Mouse (Mus musculus) intestine, postnatal 0 days (tissue): ENCODE data around the gene Gm20662. TPM values are rescaled to one million over a fixed set of nuclear protein-coding genes. Genes with fewer than 3 reads are reported as not detected.

Source experiments
- ATAC-seq: fragments of 200-750 bp; cut with Nextera tagmentation; 2 replicates; pipeline ENCODE4 v1.8.0; 2017; ENCODE audit warnings: mild to moderate bottlenecking, moderate TSS enrichment, moderate library complexity
- H3K27ac ChIP-seq: fragments of 300-500 bp; sonication (generic); 2 replicates; pipeline ENCODE4 v1.5.1; 2014; ENCODE audit warnings: mild to moderate bottlenecking, low read depth, low read length, moderate library complexity
- H3K27me3 ChIP-seq: fragments of 300-500 bp; sonication (generic); replicated peaks from 2 replicates; pipeline ENCODE4 v1.6.1; 2014; ENCODE audit warnings: low read length, mixed read lengths; ENCODE audit not compliant: control insufficient read depth, insufficient read depth
- H3K36me3 ChIP-seq: fragments of 300-500 bp; sonication (generic); 2 replicates; pipeline ENCODE4 v1.6.1; 2014; ENCODE audit warnings: mild to moderate bottlenecking, moderate library complexity; ENCODE audit not compliant: control insufficient read depth, insufficient read depth
- H3K4me1 ChIP-seq: fragments of 300-500 bp; sonication (generic); replicated peaks from 2 replicates; pipeline ENCODE4 v1.6.1; 2014; ENCODE audit warnings: antibody characterized with exemption, low read length, mixed read lengths; ENCODE audit not compliant: control insufficient read depth, insufficient read depth
- H3K4me2 ChIP-seq: fragments of 300-500 bp; sonication (generic); replicated peaks from 2 replicates; pipeline ENCODE4 v1.6.1; 2014; ENCODE audit warnings: low read depth, mild to moderate bottlenecking, moderate library complexity
- H3K4me3 ChIP-seq: fragments of 300-500 bp; sonication (generic); 2 replicates; pipeline ENCODE4 v1.5.1; 2014; ENCODE audit warnings: low read depth, low read length
- H3K9ac ChIP-seq: fragments of 300-500 bp; sonication (generic); 2 replicates; pipeline ENCODE4 v1.6.1; 2014; ENCODE audit warnings: mild to moderate bottlenecking, low read depth, low read length
- H3K9me3 ChIP-seq: fragments of 300-500 bp; sonication (generic); 2 replicates; pipeline ENCODE4 v1.6.1; 2016; ENCODE audit warnings: mixed run types; ENCODE audit not compliant: control insufficient read depth
- CTCF ChIP-seq: sonication (generic); IDR thresholded peaks from 2 replicates; pipeline ENCODE4 v1.5.1; 2016; ENCODE audit warnings: low read depth, mild to moderate bottlenecking, control low read depth, antibody characterized with exemption, moderate library complexity
- WGBS: fragments of 180-500 bp; shearing (Covaris S2); extraction: QIAGEN DNeasy Blood & Tissue Kit; methylation state at CpG from one replicate; pipeline ENCODE4 v1.1.7; 2014; 5-methylcytosine and 5-hydroxymethylcytosine counted together
- polyA plus RNA-seq: library from polyadenylated mRNA; unstranded; fragments of >200 nt; fragmentation: Nextera tagmentation; extraction: Ambion mirVana; gene quantifications from 2 replicates; pipeline ENCODE4 v1.2.1, GENCODE M21; 2015

The Gm20662 gene
- polyA plus RNA-seq, 1 experiment from 2014 or later, result not detected

GRCm38 (mm10) chr9:108049016-108049455, 52.9 kb downstream of the Gm20662 start, which contains the start of gene Gmppb:
Gene Gmppb, plus strand, starts transcription at chr9:108049242.
- Histone ChIP-seq H3K4me3 (peak within 1 kb of the TSS; percentile 56), H3K27me3 (no peaks in the 10 kb centered on the region), H3K4me1 (peaks cover 15% of the 10 kb centered on the region; the same call in 1 of the 2 replicates), H3K4me2 (peak within 1 kb of the TSS; percentile 71), H3K36me3 (peaks cover 48% of the 10 kb centered on the region), H3K9ac (peak within 1 kb of the TSS; percentile 53), H3K9me3 (no peaks in the 10 kb centered on the region), H3K27ac (peak within 1 kb of the TSS; percentile 95)
- peak; percentile 86 for ATAC-seq
- WGBS, result under 1% methylated on average over 39 of the region's 39 CpGs
- no peak for TF ChIP-seq CTCF

DNA sequence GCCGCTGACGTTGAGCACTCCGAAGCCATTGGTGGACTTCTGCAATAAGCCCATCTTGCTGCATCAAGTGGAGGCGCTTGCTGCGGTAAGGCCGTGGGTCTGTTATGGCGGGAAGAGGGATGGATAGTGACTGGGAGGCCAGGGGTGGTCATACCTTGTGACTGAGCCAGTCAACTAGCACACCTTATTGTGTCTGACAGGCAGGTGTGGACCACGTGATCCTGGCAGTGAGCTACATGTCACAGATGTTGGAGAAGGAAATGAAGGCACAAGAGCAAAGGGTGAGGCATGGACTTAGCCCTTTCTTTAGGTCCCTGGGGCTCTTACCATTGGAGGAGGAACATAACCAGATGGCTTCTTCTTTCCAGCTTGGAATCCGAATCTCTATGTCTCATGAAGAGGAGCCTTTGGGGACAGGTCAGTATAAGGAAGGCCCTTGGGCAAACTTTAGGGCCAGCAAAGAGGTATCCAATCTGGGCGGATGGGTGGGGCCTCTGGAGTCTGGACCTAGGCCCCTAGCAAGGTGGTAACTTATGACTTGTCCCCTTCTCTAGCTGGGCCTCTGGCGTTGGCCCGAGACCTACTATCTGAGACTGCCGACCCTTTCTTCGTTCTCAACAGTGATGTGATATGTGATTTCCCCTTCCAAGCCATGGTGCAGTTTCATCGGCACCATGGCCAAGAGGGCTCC, 53.6 kb downstream of the Gm20662 start:
- no peak for TF ChIP-seq CTCF
- peak overlapping the region; percentile 95 for H3K27ac ChIP-seq
- H3K27me3 ChIP-seq, result no peaks in the 10 kb centered on the region
- peak overlapping the region; percentile 71 for H3K4me2 ChIP-seq
- WGBS, result 30% methylated on average over 15 of the region's 15 CpGs
- peak overlapping the region; percentile 56 for H3K4me3 ChIP-seq
- H3K4me1 ChIP-seq, result peaks cover 15% of the 10 kb centered on the region; the same call in 1 of the 2 replicates
- ATAC-seq, result peak; percentile 83
- H3K9me3 ChIP-seq, result no peaks in the 10 kb centered on the region
- H3K36me3 ChIP-seq, result peaks cover 50% of the 10 kb centered on the region
- H3K9ac ChIP-seq, result peak overlapping the region; percentile 53

GRCm38 (mm10) chr9:108051184-108051930, 55.2 kb downstream of the Gm20662 start:
- peak overlapping the region; percentile 95; the same call in 1 of the 2 replicates for H3K27ac ChIP-seq
- H3K4me3 ChIP-seq, result no peak overlapping the region
- WGBS, result 90% methylated on average over 15 of the region's 15 CpGs
- no peak overlapping the region for H3K9ac ChIP-seq
- H3K4me2 ChIP-seq, result peak overlapping the region; percentile 14; the same call in 1 of the 2 replicates
- peaks cover 15% of the 10 kb centered on the region; the same call in 1 of the 2 replicates for H3K4me1 ChIP-seq
- no peaks in the 10 kb centered on the region for H3K27me3 ChIP-seq
- no peaks in the 10 kb centered on the region for H3K9me3 ChIP-seq
- ATAC-seq, result no peak
- peaks cover 49% of the 10 kb centered on the region for H3K36me3 ChIP-seq
- no peak for TF ChIP-seq CTCF

DNA sequence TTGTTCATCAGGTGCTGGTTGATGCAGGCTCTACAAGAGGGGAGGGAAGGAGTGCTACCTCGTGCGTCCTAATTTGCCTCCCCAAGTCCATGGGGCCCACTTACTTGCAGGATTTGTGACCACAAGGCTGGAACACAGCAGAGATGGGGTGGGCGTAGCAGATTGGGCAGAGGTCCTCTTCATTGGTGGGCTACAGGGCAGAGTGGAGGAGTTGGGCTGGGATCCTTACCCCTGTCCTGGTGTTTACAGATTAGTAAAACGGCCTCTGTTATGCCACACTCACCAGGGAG, 55.7 kb downstream of the Gm20662 start:
- H3K36me3 ChIP-seq, result peaks cover 49% of the 10 kb centered on the region
- no peak for ATAC-seq
- H3K4me3 ChIP-seq, result no peak overlapping the region
- H3K9me3 ChIP-seq, result no peaks in the 10 kb centered on the region
- H3K4me1 ChIP-seq, result peaks cover 15% of the 10 kb centered on the region; the same call in 1 of the 2 replicates
- no peak for TF ChIP-seq CTCF
- 65% methylated on average over 4 of the region's 4 CpGs for WGBS
- H3K27ac ChIP-seq, result peak overlapping the region; percentile 15; the same call in 1 of the 2 replicates
- 0 out of 2 replicates have a peak overlapping the region, but pooled peaks have one; percentile 14 for H3K4me2 ChIP-seq
- H3K9ac ChIP-seq, result no peak overlapping the region
- H3K27me3 ChIP-seq, result no peaks in the 10 kb centered on the region

GRCm38 (mm10) chr9:108052411-108052810, 56.3 kb downstream of the Gm20662 start:
- Histone ChIP-seq H3K9me3 (no peaks in the 10 kb centered on the region), H3K27me3 (no peaks in the 10 kb centered on the region), H3K9ac (no peak overlapping the region), H3K4me1 (peaks cover 14% of the 10 kb centered on the region; the same call in 1 of the 2 replicates), H3K36me3 (peaks cover 49% of the 10 kb centered on the region), H3K27ac (0 out of 2 replicates have a peak overlapping the region, but pooled peaks have one; percentile 15), H3K4me2 (peak overlapping the region; percentile 47; the same call in 1 of the 2 replicates), H3K4me3 (no peak overlapping the region)
- 67% methylated on average over 7 of the region's 7 CpGs for WGBS
- no peak for ATAC-seq
- no peak for TF ChIP-seq CTCF
